Mouse (Mus musculus): ENCODE measurements around the gene Dcaf12l2. TPM values are rescaled to one million over a fixed set of nuclear protein-coding genes. Genes with fewer than 3 reads are reported as not detected.

Dcaf12l2 gene
- polyA plus RNA-seq (2015; fragmentation: Nextera tagmentation; extraction: Ambion mirVana): 1.1 and 1.3 TPM in 2 replicates

DNA sequence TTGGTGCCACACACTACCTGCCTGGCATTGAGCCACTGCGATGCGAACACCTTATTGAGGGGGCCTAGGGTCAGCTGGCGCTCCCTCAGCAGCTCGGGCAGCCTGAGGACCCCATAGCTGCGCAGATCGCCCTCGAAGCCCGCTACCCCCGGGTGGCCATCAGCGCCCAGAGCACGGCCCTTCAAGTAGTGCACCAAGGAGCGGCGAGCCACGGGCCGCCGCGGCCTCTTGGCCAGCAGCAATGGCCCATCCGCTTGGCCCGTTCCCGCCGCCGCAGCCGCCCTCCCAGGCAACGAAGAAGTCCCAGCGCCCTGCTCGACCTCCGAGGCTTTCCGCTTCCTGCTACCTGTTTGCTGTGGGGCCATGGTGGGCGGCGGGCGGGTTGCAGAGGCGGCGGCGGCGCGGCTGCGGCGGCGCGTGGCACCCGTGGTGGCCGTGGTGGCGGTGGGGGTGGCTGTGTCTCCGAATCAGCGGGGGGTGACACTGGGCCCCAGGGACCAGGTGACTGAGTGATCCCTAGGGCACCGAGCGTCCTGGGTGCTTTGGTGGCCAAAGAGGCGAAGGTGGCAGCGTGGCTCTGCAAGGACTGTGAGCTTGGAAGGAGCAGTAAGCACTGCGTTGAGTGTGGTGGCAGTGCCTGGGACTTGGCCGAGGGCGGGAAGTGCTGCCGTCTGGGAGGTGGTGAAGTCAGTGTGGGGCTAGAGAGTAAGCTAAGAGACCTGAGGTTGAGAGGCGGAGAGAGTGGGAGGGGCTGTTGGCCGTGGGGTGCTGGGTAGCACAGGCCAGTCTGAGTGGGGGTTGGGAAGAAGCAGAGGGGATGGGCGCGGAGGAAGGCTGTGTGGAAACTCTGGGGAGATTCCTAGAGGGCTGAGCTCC is at the start of gene Dcaf12l2:
TSS of gene Dcaf12l2 (minus strand) at position 697 of the 876 bp plus-strand sequence.
- no peak within 1 kb of the TSS for H3K27ac ChIP-seq

DNA sequence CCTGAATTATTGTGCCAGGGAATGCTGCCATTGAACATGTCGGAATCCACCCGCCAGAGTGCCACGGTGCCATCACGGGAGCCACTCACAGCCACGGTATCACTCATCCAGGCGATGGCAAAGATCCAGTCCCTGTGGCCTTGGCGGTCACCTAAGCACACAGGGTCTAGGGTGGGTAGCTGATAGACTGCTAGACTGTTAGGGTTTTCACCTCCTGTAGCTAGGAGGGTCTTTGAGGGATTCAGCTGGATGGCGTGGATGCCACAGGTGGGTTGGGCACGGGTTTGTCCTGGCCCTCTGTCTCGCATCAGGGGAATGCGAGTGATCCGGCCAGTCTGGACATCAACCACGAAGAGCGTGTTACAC is 879 bp downstream of the Dcaf12l2 start:
- ATAC-seq (replicated peaks; ENCODE audit: insufficient number of reproducible peaks, insufficient read depth, low FRiP score, low read depth): no peak
- H3K4me2 ChIP-seq: peak overlapping the region; percentile 77
- H3K9me3 ChIP-seq (replicated peaks): no peaks in the 10 kb centered on the region
- no peaks in the 10 kb centered on the region for H3K36me3 ChIP-seq
- H3K27ac ChIP-seq: no peak overlapping the region
- peak overlapping the region; percentile 55 for H3K4me3 ChIP-seq
- no peaks in the 10 kb centered on the region for H3K27me3 ChIP-seq
- 66% methylated on average over 14 of the region's 14 CpGs for WGBS
- no peaks in the 10 kb centered on the region for H3K4me1 ChIP-seq (replicated peaks)
- H3K9ac ChIP-seq: peak overlapping the region; percentile 49; the same call in 1 of the 2 replicates

More for the DNA sequence above, at the start of gene Dcaf12l2:
- Histone ChIP-seq H3K9ac (peak within 1 kb of the TSS; percentile 49), H3K9me3 (replicated peaks) (no peaks in the 10 kb centered on the region), H3K4me1 (replicated peaks) (no peaks in the 10 kb centered on the region), H3K4me3 (peak within 1 kb of the TSS; percentile 55), H3K27me3 (no peaks in the 10 kb centered on the region), H3K4me2 (peak within 1 kb of the TSS; percentile 77), H3K36me3 (no peaks in the 10 kb centered on the region)
- ATAC-seq (replicated peaks; ENCODE audit: insufficient number of reproducible peaks, insufficient read depth, low FRiP score, low read depth): peak; percentile 79
- WGBS: 16% methylated on average over 56 of the region's 57 CpGs
